Comparison of ENCODE assay signal across 18 mouse cellular contexts in the genomic region with DNA sequence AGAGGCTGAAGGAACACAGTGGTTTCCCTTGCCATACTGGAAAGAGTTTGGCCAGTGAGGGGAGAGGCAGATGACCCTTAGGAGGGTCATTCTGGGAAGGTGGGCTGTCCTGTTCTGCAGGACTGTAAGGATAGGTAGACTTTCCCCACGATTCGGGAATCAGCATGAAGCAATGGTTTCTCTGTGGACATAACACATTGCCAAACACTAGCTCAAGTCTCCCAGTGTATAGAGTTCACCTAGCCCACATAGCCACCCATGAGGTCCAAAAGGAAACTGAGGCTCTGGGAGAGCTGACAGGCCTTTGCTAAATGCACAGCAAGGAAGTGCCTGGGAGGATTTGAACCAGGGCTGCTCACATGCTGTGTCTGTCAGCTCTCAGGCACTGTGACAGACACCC. TPM values are rescaled to one million over a fixed set of nuclear protein-coding genes. Genes with fewer than 3 reads are reported as not detected.
DNase-seq lines count a peak whose midpoint lies in the region; ATAC-seq and TF ChIP-seq lines count a peak whose summit lies in the region.
"Had no signal": no experiment of that assay in that cellular context is flagged by ENCODE, and none has a peak within 500 bp of the region (broad histone marks: within the 10 kb centered on the region; RNA-seq: fewer than 3 reads in every experiment).

No protein-coding gene starts in this region.

- H3K27me3 ChIP-seq in heart, adult 2 months (ENCODE audit: control insufficient read depth, insufficient read depth, low read length), result no peaks in the 10 kb centered on the region
- H3K27me3 ChIP-seq in kidney, adult 2 months (replicated peaks; ENCODE audit: control insufficient read depth, insufficient read depth, low read length), result no peaks in the 10 kb centered on the region
- no peaks in the 10 kb centered on the region for H3K27me3 ChIP-seq in CH12.LX (replicated peaks)
- H3K27me3 ChIP-seq in liver, postnatal 0 days (ENCODE audit: insufficient read depth, low read length), result no peaks in the 10 kb centered on the region
- H3K27me3 ChIP-seq: embryonic facial prominence, embryonic 12.5 days; lung, embryonic 15.5 days had no signal

- no peak for TF ChIP-seq EP300 in heart, adult 2 months (IDR thresholded peaks at IDR 0.05; ENCODE audit: insufficient read depth, low read depth, low read length)
- no peak for TF ChIP-seq EP300 in CH12.LX (IDR thresholded peaks at IDR 0.05; ENCODE audit: low read length)
- no peak for TF ChIP-seq EP300 in liver, postnatal 0 days (IDR thresholded peaks at IDR 0.05; ENCODE audit: low read depth)

- TF ChIP-seq POLR2A in heart, adult 2 months (IDR thresholded peaks at IDR 0.05; ENCODE audit: insufficient read depth, low read depth, low read length), result no peak
- no peak for TF ChIP-seq POLR2A in kidney, adult 2 months (IDR thresholded peaks at IDR 0.05; ENCODE audit: low read depth, low read length)
- TF ChIP-seq POLR2A in CH12.LX (IDR thresholded peaks at IDR 0.05; ENCODE audit: low read depth, low read length), result no peak

- H3K9ac ChIP-seq in heart, adult 2 months (ENCODE audit: low read depth, low read length), result no peak overlapping the region
- no peak overlapping the region for H3K9ac ChIP-seq in CH12.LX (ENCODE audit: insufficient read depth, low read depth)
- H3K9ac ChIP-seq in liver, postnatal 0 days (replicated peaks), result no peak overlapping the region
- H3K9ac ChIP-seq: embryonic facial prominence, embryonic 12.5 days; hindbrain, embryonic 12.5 days; lung, embryonic 15.5 days had no signal

- peak overlapping the region; percentile 84 for H3K27ac ChIP-seq in heart, adult 2 months
- peak overlapping the region; percentile 69 for H3K27ac ChIP-seq in kidney, adult 2 months (ENCODE audit: insufficient read depth, low read depth, low read length)
- H3K27ac ChIP-seq in CH12.LX (ENCODE audit: insufficient read depth, low read depth), result peak overlapping the region; percentile 64
- H3K27ac ChIP-seq in liver, postnatal 0 days (ENCODE audit: low read depth), result peak overlapping the region; percentile 52
- H3K27ac ChIP-seq: embryonic facial prominence, embryonic 12.5 days; hindbrain, embryonic 12.5 days had no signal

- intact Hi-C loops in heart, adult 2 months (cut with DNase I), result no loop called here

- ATAC-seq in liver, postnatal 0 days, result peak; percentile 63
- ATAC-seq: midbrain, embryonic 16.5 days had no signal

- peaks cover 1% of the 10 kb centered on the region; the same call in 1 of the 2 replicates for H3K79me2 ChIP-seq in heart, adult 2 months (replicated peaks; ENCODE audit: control insufficient read depth, insufficient read depth, low read length)
- peaks cover 75% of the 10 kb centered on the region for H3K79me2 ChIP-seq in CH12.LX (replicated peaks; ENCODE audit: control insufficient read depth, extremely low read depth, insufficient read depth, poor library complexity, severe bottlenecking)

- no peak for TF ChIP-seq RAD21 in CH12.LX (IDR thresholded peaks at IDR 0.05; ENCODE audit: low read depth, low read length)

- H3K9me3 ChIP-seq in CH12.LX (replicated peaks; ENCODE audit: low read length), result no peaks in the 10 kb centered on the region
- H3K9me3 ChIP-seq in liver, postnatal 0 days (ENCODE audit: low read length), result no peaks in the 10 kb centered on the region
- H3K9me3 ChIP-seq: embryonic facial prominence, embryonic 12.5 days; hindbrain, embryonic 12.5 days; lung, embryonic 15.5 days had no signal

- H3K4me2 ChIP-seq in CH12.LX (ENCODE audit: insufficient read depth, low read depth, poor library complexity, severe bottlenecking), result no peak overlapping the region
- H3K4me2 ChIP-seq in liver, postnatal 0 days (ENCODE audit: low read depth, low read length), result no peak overlapping the region
- H3K4me2 ChIP-seq: embryonic facial prominence, embryonic 12.5 days; hindbrain, embryonic 12.5 days; lung, embryonic 15.5 days had no signal

- 92% methylated on average over 2 of the region's 2 CpGs for WGBS in heart, adult 2 months
- 90% methylated on average over 2 of the region's 2 CpGs for WGBS in kidney, adult 2 months
- 51% methylated on average over 2 of the region's 2 CpGs for WGBS in liver, postnatal 0 days (ENCODE audit: insufficient replicate concordance)

- no peak for DNase-seq in heart, adult 2 months
- DNase-seq in heart, adult 11 months, result no peak
- no peak for DNase-seq in kidney, adult 2 months
- DNase-seq in kidney, postnatal 10 days, result no peak
- DNase-seq in CH12.LX (ENCODE audit: extremely low read depth), result no peak
- DNase-seq in liver, postnatal 0 days, result no peak
- DNase-seq in cerebellum, postnatal 25 days, result no peak
- no peak for DNase-seq in frontal cortex, postnatal 14 days (ENCODE audit: low spot score in 2 of 2)
- DNase-seq: cerebellum, adult 11 months; cerebellum, postnatal 36 days; gastrocnemius, postnatal 36 days; kidney, postnatal 4 days had no signal

- H3K4me1 ChIP-seq in heart, adult 2 months (ENCODE audit: control insufficient read depth, insufficient read depth, low read length), result peaks cover 15% of the 10 kb centered on the region
- H3K4me1 ChIP-seq in kidney, adult 2 months (ENCODE audit: control insufficient read depth, insufficient read depth, low read length), result peaks cover 17% of the 10 kb centered on the region
- peaks cover 17 to 78% of the 10 kb centered on the region in 2 experiments for H3K4me1 ChIP-seq in CH12.LX (ENCODE audit: control insufficient read depth in 1 of 2, insufficient read depth in 2 of 2)
- peaks cover 35% of the 10 kb centered on the region for H3K4me1 ChIP-seq in liver, postnatal 0 days (ENCODE audit: insufficient read depth)
- H3K4me1 ChIP-seq: embryonic facial prominence, embryonic 12.5 days; hindbrain, embryonic 12.5 days; lung, embryonic 15.5 days had no signal

- dilution Hi-C loops in CH12.LX (cut with MboI; ENCODE audit: extremely low pct_ligation_motif_present, extremely low pct_unique_long_range_greater_than_20kb, low sequenced_read_pairs), result no loop called here

- in situ Hi-C loops in CH12.LX (cut with MboI; ENCODE audit: low pct_ligation_motif_present, low pct_unique_long_range_greater_than_20kb, low sequenced_read_pairs), result no loop called here

- no peak overlapping the region for H3K4me3 ChIP-seq in heart, adult 2 months
- no peak overlapping the region for H3K4me3 ChIP-seq in kidney, adult 2 months (ENCODE audit: insufficient read depth, low read depth, low read length)
- H3K4me3 ChIP-seq in CH12.LX (replicated peaks in 1 of 3; ENCODE audit: low read depth in 2 of 3, low read length in 2 of 3, poor library complexity in 1 of 3), result no peak overlapping the region
- no peak overlapping the region for H3K4me3 ChIP-seq in liver, postnatal 0 days (ENCODE audit: low read depth, low read length)
- H3K4me3 ChIP-seq: embryonic facial prominence, embryonic 12.5 days; hindbrain, embryonic 12.5 days; lung, embryonic 15.5 days had no signal

- TF ChIP-seq CTCF in heart, adult 2 months (IDR thresholded peaks at IDR 0.05), result no peak
- no peak for TF ChIP-seq CTCF in kidney, adult 2 months (conservative IDR thresholded peaks at IDR 0.05; ENCODE audit: insufficient read depth, insufficient read length, low read depth, low read length)
- no peak for TF ChIP-seq CTCF in CH12.LX (conservative IDR thresholded peaks at IDR 0.05 in 1 of 2, IDR thresholded peaks at IDR 0.05 in 1 of 2; ENCODE audit: low read depth in 2 of 2, low read length in 2 of 2)
- no peak for TF ChIP-seq CTCF in liver, postnatal 0 days (IDR thresholded peaks at IDR 0.05; ENCODE audit: low read depth)

- H3K36me3 ChIP-seq in heart, adult 2 months (ENCODE audit: control insufficient read depth, insufficient read depth, low read length), result peaks cover 5% of the 10 kb centered on the region
- H3K36me3 ChIP-seq in kidney, adult 2 months (ENCODE audit: control insufficient read depth, insufficient read depth, low read length), result no peaks in the 10 kb centered on the region
- peaks cover 19 to 50% of the 10 kb centered on the region in 2 experiments for H3K36me3 ChIP-seq in CH12.LX (replicated peaks in 1 of 2; ENCODE audit: control insufficient read depth in 1 of 2, insufficient read depth in 1 of 2, low read length in 1 of 2)
- peaks cover 11% of the 10 kb centered on the region for H3K36me3 ChIP-seq in liver, postnatal 0 days (replicated peaks; ENCODE audit: insufficient read depth, low read length)
- H3K36me3 ChIP-seq: embryonic facial prominence, embryonic 12.5 days; hindbrain, embryonic 12.5 days; lung, embryonic 15.5 days had no signal

RNA-seq across cellular contexts. Expression of a gene that starts 5.7 kb away (rescaled TPM):
- total RNA-seq in heart, adult 2 months (2021), result 10 to 100 TPM; 10.4 to 13.6 TPM
- polyA plus RNA-seq in heart, adult 2 months (2012; rRNA removed), result 12.5 and 12.9 TPM in 2 replicates
- 53.8 and 67.1 TPM in 2 replicates for polyA plus RNA-seq in kidney, adult 2 months (2012; rRNA removed)
- total RNA-seq in CH12.LX (2012; rRNA removed) (31.6 and 39.5 TPM in 2 replicates), CH12.LX (2014; rRNA removed) (26.9 and 30.0 TPM in 2 replicates)
- 32.5 and 38.6 TPM in 2 replicates for polyA plus RNA-seq in CH12.LX (2012; ENCODE audit: insufficient read length, low read depth)
- polyA plus RNA-seq in liver, postnatal 0 days (2015; fragmentation: Nextera tagmentation; extraction: Ambion mirVana), result 9.2 and 10.8 TPM in 2 replicates

RNA-seq across cellular contexts. Expression of a gene that starts 20.2 kb away (rescaled TPM):
- 1 to 10 TPM; 8.3 to 8.6 TPM for total RNA-seq in heart, adult 2 months (2021)
- polyA plus RNA-seq in heart, adult 2 months (2012; rRNA removed), result 11.2 and 12.0 TPM in 2 replicates
- 19.0 and 24.6 TPM in 2 replicates for polyA plus RNA-seq in kidney, adult 2 months (2012; rRNA removed)
- total RNA-seq in CH12.LX (2012; rRNA removed) (14.2 and 17.6 TPM in 2 replicates), CH12.LX (2014; rRNA removed) (32.6 and 36.6 TPM in 2 replicates)
- polyA plus RNA-seq in CH12.LX (2012; ENCODE audit: insufficient read length, low read depth), result 19.2 and 23.1 TPM in 2 replicates
- 10.0 and 12.9 TPM in 2 replicates for polyA plus RNA-seq in liver, postnatal 0 days (2015; fragmentation: Nextera tagmentation; extraction: Ambion mirVana)

RNA-seq across cellular contexts. Expression of a gene that starts 39.4 kb away (rescaled TPM):
- 10 to 100 TPM; 60.4 to 70.2 TPM for total RNA-seq in heart, adult 2 months (2021)
- polyA plus RNA-seq in heart, adult 2 months (2012; rRNA removed), result 128 and 199 TPM in 2 replicates
- 171 and 216 TPM in 2 replicates for polyA plus RNA-seq in kidney, adult 2 months (2012; rRNA removed)
- total RNA-seq in CH12.LX (2012; rRNA removed), result 112 and 122 TPM in 2 replicates
- 224 and 245 TPM in 2 replicates for total RNA-seq in CH12.LX (2014; rRNA removed)
- 142 and 145 TPM in 2 replicates for polyA plus RNA-seq in CH12.LX (2012; ENCODE audit: insufficient read length, low read depth)
- 88.5 and 88.9 TPM in 2 replicates for polyA plus RNA-seq in liver, postnatal 0 days (2015; fragmentation: Nextera tagmentation; extraction: Ambion mirVana)

RNA-seq across cellular contexts. Expression of a gene that starts 43.5 kb away (rescaled TPM):
- not detected for total RNA-seq in heart, adult 2 months (2021)
- polyA plus RNA-seq in heart, adult 2 months (2012; rRNA removed), result not detected in 2 replicates
- 0.54 and 1.3 TPM in 2 replicates for polyA plus RNA-seq in kidney, adult 2 months (2012; rRNA removed)
- not detected in 2 replicates for total RNA-seq in CH12.LX (2012; rRNA removed)
- total RNA-seq in CH12.LX (2014; rRNA removed), result not detected in 2 replicates
- polyA plus RNA-seq in CH12.LX (2012; ENCODE audit: insufficient read length, low read depth), result 0.31 and 0.45 TPM in 2 replicates
- 0.12 and 0.14 TPM in 2 replicates for polyA plus RNA-seq in liver, postnatal 0 days (2015; fragmentation: Nextera tagmentation; extraction: Ambion mirVana)
- total RNA-seq: gastrocnemius, postnatal 36 days; left cerebral cortex, adult 18-20 months; megakaryocyte, adult 5-6 weeks had no signal
- polyA plus RNA-seq: lung, embryonic 15.5 days; midbrain, embryonic 16.5 days had no signal

RNA-seq across cellular contexts. Expression of a gene that starts 52.9 kb away (rescaled TPM):
- total RNA-seq in heart, adult 2 months (2021), result 10 to 100 TPM; 66.7 to 71.9 TPM
- 17.3 and 36.1 TPM in 2 replicates for polyA plus RNA-seq in heart, adult 2 months (2012; rRNA removed)
- 32.9 and 35.5 TPM in 2 replicates for polyA plus RNA-seq in kidney, adult 2 months (2012; rRNA removed)
- total RNA-seq in CH12.LX (2012; rRNA removed), result 35.1 and 62.5 TPM in 2 replicates
- total RNA-seq in CH12.LX (2014; rRNA removed), result 34.5 and 35.5 TPM in 2 replicates
- polyA plus RNA-seq in CH12.LX (2012; ENCODE audit: insufficient read length, low read depth), result 58.0 and 70.8 TPM in 2 replicates
- polyA plus RNA-seq in liver, postnatal 0 days (2015; fragmentation: Nextera tagmentation; extraction: Ambion mirVana), result 0.62 and 0.83 TPM in 2 replicates
